Mouse (Mus musculus) neural tube, embryonic 11.5 days (tissue): ENCODE measurements around the gene Gm36028. TPM values are rescaled to one million over a fixed set of nuclear protein-coding genes. Genes with fewer than 3 reads are reported as not detected.

Experiments
- ATAC-seq: fragments of 200-750 bp; cut with Nextera tagmentation; 2 replicates; pipeline ENCODE4 v1.8.0; 2017; ENCODE audit warnings: moderate number of reproducible peaks, mild to moderate bottlenecking, moderate TSS enrichment, moderate library complexity; ENCODE audit not compliant: insufficient read depth, low FRiP score, low TSS enrichment
- DNase-seq: peaks from one replicate; pipeline ENCODE4 v3.0.0-alpha.2; 2015; ENCODE audit warnings: low spot score
- H3K27ac ChIP-seq: fragments of 300-500 bp; sonication (generic); 2 replicates; pipeline ENCODE4 v1.5.1; 2014; ENCODE audit warnings: low read depth, mild to moderate bottlenecking, low read length
- H3K27me3 ChIP-seq: fragments of 300-500 bp; sonication (generic); 2 replicates; pipeline ENCODE4 v1.6.1; 2014; ENCODE audit warnings: mild to moderate bottlenecking, low read length, mixed read lengths; ENCODE audit not compliant: control insufficient read depth, insufficient read depth
- H3K36me3 ChIP-seq: fragments of 300-500 bp; sonication (generic); 2 replicates; pipeline ENCODE4 v1.6.1; 2014; ENCODE audit warnings: mild to moderate bottlenecking, low read length, moderate library complexity, mixed read lengths; ENCODE audit not compliant: control insufficient read depth, insufficient read depth
- H3K4me1 ChIP-seq: fragments of 300-500 bp; sonication (generic); 2 replicates; pipeline ENCODE4 v1.6.1; 2014; ENCODE audit warnings: low read length, mixed read lengths; ENCODE audit not compliant: control insufficient read depth, insufficient read depth
- H3K4me2 ChIP-seq: fragments of 300-500 bp; sonication (generic); 2 replicates; pipeline ENCODE4 v1.6.1; 2014; ENCODE audit warnings: low read depth, mild to moderate bottlenecking, moderate library complexity
- H3K4me3 ChIP-seq: fragments of 300-500 bp; sonication (generic); 2 replicates; pipeline ENCODE4 v1.5.1; 2014; ENCODE audit warnings: low read depth, low read length
- H3K9ac ChIP-seq: fragments of 300-500 bp; sonication (generic); 2 replicates; pipeline ENCODE4 v1.6.1; 2014; ENCODE audit warnings: mild to moderate bottlenecking, low read length
- H3K9me3 ChIP-seq: fragments of 300-500 bp; sonication (generic); 2 replicates; pipeline ENCODE4 v1.6.1; 2016; ENCODE audit warnings: low read length; ENCODE audit not compliant: control insufficient read depth
- WGBS: fragments of 180-500 bp; shearing (Covaris S2); extraction: QIAGEN DNeasy Blood & Tissue Kit; methylation state at CpG from one replicate; pipeline ENCODE4 v1.1.7; 2014; 5-methylcytosine and 5-hydroxymethylcytosine counted together
- polyA plus RNA-seq: library from polyadenylated mRNA; unstranded; fragments of >200 nt; fragmentation: Nextera tagmentation; extraction: Ambion mirVana; gene quantifications from 2 replicates; pipeline ENCODE4 v1.2.1, GENCODE M21; 2014

Gene Gm36028
- polyA plus RNA-seq, 1 experiment from 2014 or later, result not detected

DNA sequence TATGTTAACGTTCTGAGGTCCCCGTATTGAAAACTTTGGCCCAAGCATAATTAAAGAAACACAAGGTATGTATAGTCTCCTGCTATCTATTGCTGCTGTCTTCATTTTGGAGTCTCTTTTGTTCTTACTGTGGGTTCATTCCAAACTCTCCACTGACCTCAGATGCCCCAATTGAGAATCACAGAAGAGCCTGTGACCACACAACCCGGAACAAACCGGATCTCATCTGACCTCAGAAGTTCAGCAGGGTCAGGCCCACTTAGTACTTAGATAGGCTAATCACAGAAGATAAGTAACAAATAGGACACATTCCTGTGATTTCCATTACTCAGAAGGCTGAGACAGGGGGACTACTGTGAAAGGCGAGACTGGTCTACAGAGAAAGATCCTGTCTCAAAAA, 6.4 kb downstream of the Gm36028 start:
- WGBS, result 73% methylated on average over 5 of the region's 5 CpGs

DNA sequence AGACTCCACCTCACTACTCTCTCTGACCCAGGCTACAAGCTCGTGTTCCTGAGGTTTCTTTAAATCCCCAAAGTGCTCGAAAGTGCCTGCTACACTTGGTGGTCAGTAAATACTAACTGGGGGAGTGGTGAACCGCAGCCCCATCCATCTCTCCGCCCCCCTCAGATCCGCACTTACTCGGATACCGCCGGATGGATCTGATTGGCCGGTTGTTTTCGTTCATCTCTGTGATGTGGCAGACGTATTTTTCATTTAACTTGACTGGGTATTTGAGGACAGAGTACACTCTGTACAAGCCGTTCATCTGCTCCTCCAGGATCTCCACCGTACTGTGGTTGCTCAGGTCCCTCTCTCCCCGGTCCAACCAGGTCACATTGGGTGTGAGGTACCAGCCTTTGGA, 6.9 kb downstream of the Gm36028 start:
- Histone ChIP-seq H3K4me3 (no peak overlapping the region), H3K4me1 (no peaks in the 10 kb centered on the region), H3K36me3 (no peaks in the 10 kb centered on the region), H3K27ac (no peak overlapping the region), H3K27me3 (no peaks in the 10 kb centered on the region), H3K9ac (no peak overlapping the region), H3K9me3 (no peaks in the 10 kb centered on the region), H3K4me2 (no peak overlapping the region)
- DNase-seq, result no peak
- ATAC-seq, result no peak
- WGBS, result 76% methylated on average over 14 of the region's 14 CpGs

More for the DNA sequence above, 6.4 kb downstream of the Gm36028 start:
- no peaks in the 10 kb centered on the region for H3K36me3 ChIP-seq
- no peak overlapping the region for H3K9ac ChIP-seq
- no peak for ATAC-seq
- no peaks in the 10 kb centered on the region for H3K9me3 ChIP-seq
- no peak overlapping the region for H3K4me3 ChIP-seq
- H3K27ac ChIP-seq, result no peak overlapping the region
- H3K4me2 ChIP-seq, result no peak overlapping the region
- DNase-seq, result no peak
- no peaks in the 10 kb centered on the region for H3K4me1 ChIP-seq
- no peaks in the 10 kb centered on the region for H3K27me3 ChIP-seq

DNA sequence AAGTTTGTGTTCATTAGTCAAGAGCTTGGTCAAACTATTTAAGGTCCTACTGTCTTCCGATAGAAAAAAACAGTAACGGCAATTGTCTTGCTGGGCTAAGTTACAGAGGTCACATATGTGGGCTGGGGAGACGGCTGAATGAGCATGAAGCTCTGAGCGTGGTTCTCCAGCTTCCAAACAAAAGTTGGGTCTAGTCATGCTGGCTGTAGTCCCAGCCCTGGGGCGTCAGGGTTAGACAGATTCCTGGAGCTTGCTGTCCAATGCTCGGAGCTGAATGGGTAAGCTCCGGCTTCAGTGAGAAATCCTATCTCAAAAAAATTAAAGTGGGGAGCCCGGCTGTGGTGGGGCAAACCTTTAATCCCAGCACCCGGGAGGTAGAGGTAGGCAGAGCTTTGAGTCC, 7.7 kb downstream of the Gm36028 start:
- H3K36me3 ChIP-seq, result no peaks in the 10 kb centered on the region
- WGBS, result 80% methylated on average over 9 of the region's 9 CpGs
- no peaks in the 10 kb centered on the region for H3K9me3 ChIP-seq
- H3K27ac ChIP-seq, result no peak overlapping the region
- H3K4me1 ChIP-seq, result no peaks in the 10 kb centered on the region
- DNase-seq (no peak), ATAC-seq (no peak)
- H3K4me2 ChIP-seq, result no peak overlapping the region
- no peak overlapping the region for H3K4me3 ChIP-seq
- no peaks in the 10 kb centered on the region for H3K27me3 ChIP-seq
- H3K9ac ChIP-seq, result no peak overlapping the region

DNA sequence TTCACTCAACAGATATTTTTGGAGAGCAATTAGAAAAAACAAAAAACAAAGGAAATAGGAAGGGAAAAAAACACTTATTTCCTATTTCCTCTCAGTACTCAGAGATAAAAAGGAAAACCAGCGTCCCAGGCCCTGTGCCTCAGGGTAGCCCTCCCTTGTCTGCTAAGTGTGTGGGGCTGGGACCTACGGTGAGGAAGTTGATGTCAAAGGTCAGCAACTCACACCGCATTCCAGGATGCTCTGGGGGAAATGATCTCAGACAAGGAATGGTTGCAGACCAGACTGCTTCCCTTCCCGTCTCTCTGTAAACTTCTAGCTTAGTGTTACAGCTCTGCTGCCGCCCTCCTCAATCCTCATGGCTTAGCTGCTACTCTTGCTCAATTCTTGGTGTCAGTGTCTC, 9.6 kb downstream of the Gm36028 start:
- no peaks in the 10 kb centered on the region for H3K36me3 ChIP-seq
- H3K27ac ChIP-seq, result no peak overlapping the region
- 38% methylated on average over 5 of the region's 5 CpGs for WGBS
- H3K27me3 ChIP-seq, result no peaks in the 10 kb centered on the region
- no peak overlapping the region for H3K9ac ChIP-seq
- DNase-seq (peak; percentile 47), ATAC-seq (no peak)
- no peaks in the 10 kb centered on the region for H3K9me3 ChIP-seq
- H3K4me2 ChIP-seq, result no peak overlapping the region
- H3K4me3 ChIP-seq, result no peak overlapping the region
- no peaks in the 10 kb centered on the region for H3K4me1 ChIP-seq

DNA sequence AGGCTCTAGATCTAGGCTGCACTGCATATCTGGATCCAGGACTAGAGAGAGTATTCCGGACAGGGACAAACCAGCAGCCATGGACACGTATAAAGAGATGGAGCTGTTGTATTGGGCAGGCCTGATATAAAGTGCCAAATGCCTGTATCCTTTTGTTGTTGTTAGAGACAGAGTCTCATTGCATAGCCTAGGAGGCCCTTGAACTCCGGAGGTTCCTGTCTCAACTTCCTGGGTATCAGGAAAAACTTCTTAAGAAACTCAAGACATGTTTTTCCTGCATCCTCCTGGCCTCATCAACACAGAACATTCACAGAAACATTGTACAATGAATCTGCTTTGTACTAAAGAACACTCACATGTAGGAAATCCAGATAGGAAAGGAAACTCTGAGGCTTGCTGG, 13.9 kb downstream of the Gm36028 start:
- no peak for DNase-seq
- H3K36me3 ChIP-seq, result no peaks in the 10 kb centered on the region
- H3K9me3 ChIP-seq, result no peaks in the 10 kb centered on the region
- H3K4me3 ChIP-seq, result no peak overlapping the region
- H3K4me2 ChIP-seq, result no peak overlapping the region
- no peak overlapping the region for H3K9ac ChIP-seq
- no peak for ATAC-seq
- H3K27me3 ChIP-seq, result no peaks in the 10 kb centered on the region
- no peak overlapping the region for H3K27ac ChIP-seq
- WGBS, result 85% methylated on average over 3 of the region's 3 CpGs
- H3K4me1 ChIP-seq, result no peaks in the 10 kb centered on the region

DNA sequence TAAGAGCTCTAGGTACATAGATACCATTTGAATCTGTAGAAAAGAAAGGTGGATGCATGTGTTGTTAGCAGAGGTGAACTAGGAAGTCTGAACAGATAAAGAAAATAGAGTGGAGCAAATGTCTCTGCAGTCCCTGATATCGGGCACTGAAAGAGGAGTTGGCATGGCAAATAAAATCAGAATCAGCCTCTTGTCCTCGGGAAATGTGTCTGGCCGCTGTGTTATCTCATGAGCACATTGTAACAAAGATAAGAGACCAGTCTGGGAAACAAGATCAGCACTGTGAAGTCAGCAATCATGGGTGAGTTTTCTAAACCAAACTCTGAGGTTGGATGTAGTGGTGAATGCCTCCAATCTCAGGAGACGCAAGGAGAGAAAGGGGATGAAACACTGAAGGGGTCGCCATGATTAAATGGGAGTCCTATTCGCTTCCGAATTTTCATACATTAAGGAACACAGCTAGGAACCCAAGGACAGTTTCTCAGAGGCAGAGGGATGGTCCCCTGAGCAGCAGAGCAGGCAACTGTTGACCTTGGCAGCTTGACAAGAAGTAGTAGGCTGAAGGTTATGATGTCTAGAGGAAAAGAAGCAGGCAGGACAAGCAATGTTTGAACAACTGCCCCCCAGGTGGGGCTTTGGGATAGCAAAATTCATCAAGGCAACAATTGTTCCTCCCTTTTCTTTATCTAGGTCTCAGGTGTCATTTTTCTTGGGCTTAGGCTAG, 15.6 kb downstream of the Gm36028 start:
- Histone ChIP-seq H3K9ac (no peak overlapping the region), H3K4me2 (no peak overlapping the region), H3K36me3 (no peaks in the 10 kb centered on the region), H3K4me1 (no peaks in the 10 kb centered on the region), H3K9me3 (no peaks in the 10 kb centered on the region), H3K27me3 (no peaks in the 10 kb centered on the region), H3K27ac (no peak overlapping the region), H3K4me3 (no peak overlapping the region)
- DNase-seq (no peak), ATAC-seq (no peak)
- 90% methylated on average over 7 of the region's 7 CpGs for WGBS

DNA sequence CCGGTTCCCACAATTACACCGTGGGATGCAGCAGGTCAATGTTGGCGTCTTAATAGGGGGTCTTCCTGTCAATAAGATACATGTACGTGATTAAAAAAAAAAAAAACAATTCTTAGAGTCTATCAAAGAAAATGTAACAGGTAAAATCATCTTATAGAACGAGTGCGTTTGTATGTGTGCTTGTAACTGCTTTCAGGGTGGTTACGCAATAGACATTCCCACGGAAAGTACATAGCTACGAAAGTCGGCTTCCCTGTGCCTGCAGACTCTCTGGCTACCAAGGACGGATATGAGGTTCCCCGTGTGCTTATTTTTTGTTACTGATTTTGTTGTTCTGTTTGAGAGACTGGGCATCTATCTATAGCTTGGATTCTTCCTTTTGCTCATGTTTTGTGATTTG, 17.2 kb downstream of the Gm36028 start:
- Histone ChIP-seq H3K27ac (no peak overlapping the region), H3K4me2 (no peak overlapping the region), H3K27me3 (no peaks in the 10 kb centered on the region), H3K4me1 (no peaks in the 10 kb centered on the region), H3K4me3 (no peak overlapping the region), H3K36me3 (no peaks in the 10 kb centered on the region), H3K9ac (no peak overlapping the region), H3K9me3 (no peaks in the 10 kb centered on the region)
- WGBS, result 89% methylated on average over 12 of the region's 12 CpGs
- no peak for DNase-seq
- ATAC-seq, result no peak

DNA sequence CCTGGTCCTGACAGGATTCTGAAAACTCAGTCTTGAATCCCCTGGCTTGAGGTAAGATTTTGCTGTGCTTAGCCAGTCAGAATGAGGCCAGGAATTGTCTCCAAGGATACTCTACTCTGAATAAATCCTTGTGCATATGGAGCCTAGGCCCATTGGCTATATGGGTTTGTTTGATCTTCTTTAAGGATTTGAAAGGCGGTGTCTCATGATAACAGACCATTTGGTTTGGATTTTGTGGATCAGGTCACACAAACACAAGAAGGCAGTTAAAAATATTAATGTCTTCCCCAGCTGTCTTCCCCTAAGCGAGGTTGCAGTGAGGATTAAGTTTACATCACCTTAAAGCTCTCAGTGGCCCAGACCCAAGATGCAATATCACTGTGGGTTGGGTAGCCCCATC, 18.5 kb downstream of the Gm36028 start:
- Histone ChIP-seq H3K9me3 (no peaks in the 10 kb centered on the region), H3K4me3 (no peak overlapping the region), H3K4me2 (no peak overlapping the region), H3K9ac (no peak overlapping the region), H3K4me1 (no peaks in the 10 kb centered on the region), H3K27ac (no peak overlapping the region), H3K27me3 (no peaks in the 10 kb centered on the region), H3K36me3 (no peaks in the 10 kb centered on the region)
- DNase-seq (no peak), ATAC-seq (no peak)
- 59% methylated on average over 2 of the region's 2 CpGs for WGBS

DNA sequence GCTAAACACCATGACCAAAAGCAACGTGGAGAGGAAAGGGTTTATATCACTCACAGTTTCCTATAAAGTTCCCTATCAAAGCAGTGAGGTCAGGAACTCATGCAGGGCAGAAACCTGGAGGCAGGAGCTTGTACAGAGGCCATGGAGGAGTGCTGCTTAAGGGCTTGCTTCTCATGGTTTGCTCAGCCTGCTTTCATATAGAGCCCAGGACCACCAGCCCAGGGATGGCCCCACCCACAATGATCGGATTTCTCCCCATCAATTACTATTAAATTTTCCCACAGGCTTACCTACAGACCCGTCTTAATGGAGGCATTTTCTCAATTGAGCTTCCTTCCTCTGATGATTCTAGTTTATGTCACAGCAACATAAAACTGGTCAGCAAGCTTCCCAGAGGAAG, 23.4 kb downstream of the Gm36028 start:
- no peak overlapping the region for H3K4me2 ChIP-seq
- no peaks in the 10 kb centered on the region for H3K9me3 ChIP-seq
- no peaks in the 10 kb centered on the region for H3K27me3 ChIP-seq
- H3K4me1 ChIP-seq, result no peaks in the 10 kb centered on the region
- H3K9ac ChIP-seq, result no peak overlapping the region
- no peak overlapping the region for H3K4me3 ChIP-seq
- DNase-seq (no peak), ATAC-seq (no peak)
- WGBS, result 78% methylated on average over 3 of the region's 3 CpGs
- H3K27ac ChIP-seq, result no peak overlapping the region
- peaks cover 5% of the 10 kb centered on the region; the same call in 1 of the 2 replicates for H3K36me3 ChIP-seq
